Mouse (Mus musculus) neural tube, embryonic 14.5 days (tissue): ENCODE measurements around the gene Dennd5b. TPM values are rescaled to one million over a fixed set of nuclear protein-coding genes. Genes with fewer than 3 reads are reported as not detected.

Experiments
- ATAC-seq: fragments of 200-750 bp; cut with Nextera tagmentation; 2 replicates; pipeline ENCODE4 v1.8.0; 2017; ENCODE audit warnings: low read depth, mild to moderate bottlenecking, moderate TSS enrichment, moderate library complexity
- H3K27ac ChIP-seq: fragments of 300-500 bp; sonication (generic); 2 replicates; pipeline ENCODE4 v1.5.1; 2014; ENCODE audit warnings: low read depth, mild to moderate bottlenecking, control low read depth, low read length, moderate library complexity, mixed read lengths
- H3K27me3 ChIP-seq: fragments of 300-500 bp; sonication (generic); 2 replicates; pipeline ENCODE4 v1.6.1; 2014; ENCODE audit warnings: low read length; ENCODE audit not compliant: control insufficient read depth, insufficient read depth
- H3K36me3 ChIP-seq: fragments of 300-500 bp; sonication (generic); 2 replicates; pipeline ENCODE4 v1.6.1; 2014; ENCODE audit warnings: low read length, mixed read lengths; ENCODE audit not compliant: control insufficient read depth, insufficient read depth
- H3K4me1 ChIP-seq: fragments of 300-500 bp; sonication (generic); 2 replicates; pipeline ENCODE4 v1.6.1; 2014; ENCODE audit warnings: low read length; ENCODE audit not compliant: control insufficient read depth, insufficient read depth
- H3K4me2 ChIP-seq: fragments of 300-500 bp; sonication (generic); 2 replicates; pipeline ENCODE4 v1.6.1; 2014; ENCODE audit warnings: mild to moderate bottlenecking, low read depth, low read length, control low read depth
- H3K4me3 ChIP-seq: fragments of 300-500 bp; sonication (generic); 2 replicates; pipeline ENCODE4 v1.5.1; 2014; ENCODE audit warnings: low read depth, low read length, control low read depth, mixed read lengths
- H3K9ac ChIP-seq: fragments of 300-500 bp; sonication (generic); replicated peaks from 2 replicates; pipeline ENCODE4 v1.6.1; 2014; ENCODE audit warnings: low read depth, mild to moderate bottlenecking, control low read depth, low read length, mixed read lengths
- H3K9me3 ChIP-seq: fragments of 300-500 bp; sonication (generic); 2 replicates; pipeline ENCODE4 v1.6.1; 2016; ENCODE audit warnings: low read length; ENCODE audit not compliant: control insufficient read depth
- WGBS: fragments of 180-500 bp; shearing (Covaris S2); extraction: QIAGEN DNeasy Blood & Tissue Kit; methylation state at CpG from one replicate; pipeline ENCODE4 v1.1.7; 2014; 5-methylcytosine and 5-hydroxymethylcytosine counted together
- polyA plus RNA-seq: library from polyadenylated mRNA; unstranded; fragments of >200 nt; fragmentation: Nextera tagmentation; extraction: Ambion mirVana; gene quantifications from 2 replicates; pipeline ENCODE4 v1.2.1, GENCODE M21; 2014

Dennd5b gene
- polyA plus RNA-seq, 1 experiment from 2014 or later: 32.3 TPM

DNA sequence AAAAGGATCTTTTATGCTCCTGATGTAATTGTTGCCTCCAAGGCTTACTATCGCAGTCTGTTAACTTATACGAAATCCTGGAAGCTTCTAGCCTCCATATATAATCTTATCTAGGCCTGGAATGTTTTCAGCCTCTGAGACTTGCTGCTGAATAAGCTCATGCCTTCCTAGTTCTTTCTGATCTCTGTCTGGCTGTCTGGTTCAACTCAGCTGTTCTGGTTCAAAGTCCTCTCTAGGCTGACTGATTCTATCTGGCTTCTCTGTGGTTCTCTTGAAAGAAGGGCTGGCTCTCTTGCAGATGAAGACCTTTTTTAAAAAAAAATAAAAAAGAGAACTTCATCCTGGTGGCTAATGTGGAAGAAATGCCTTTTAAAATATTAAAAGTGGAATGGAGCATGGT, 128.6 kb downstream of the Dennd5b start:
- H3K27me3 ChIP-seq: no peaks in the 10 kb centered on the region
- H3K4me3 ChIP-seq: no peak overlapping the region
- no peak overlapping the region for H3K27ac ChIP-seq
- H3K9ac ChIP-seq: no peak overlapping the region
- WGBS: 81% methylated on average over 2 of the region's 2 CpGs
- no peak overlapping the region for H3K4me2 ChIP-seq
- H3K4me1 ChIP-seq: no peaks in the 10 kb centered on the region
- H3K36me3 ChIP-seq: no peaks in the 10 kb centered on the region
- ATAC-seq: no peak
- no peaks in the 10 kb centered on the region for H3K9me3 ChIP-seq

DNA sequence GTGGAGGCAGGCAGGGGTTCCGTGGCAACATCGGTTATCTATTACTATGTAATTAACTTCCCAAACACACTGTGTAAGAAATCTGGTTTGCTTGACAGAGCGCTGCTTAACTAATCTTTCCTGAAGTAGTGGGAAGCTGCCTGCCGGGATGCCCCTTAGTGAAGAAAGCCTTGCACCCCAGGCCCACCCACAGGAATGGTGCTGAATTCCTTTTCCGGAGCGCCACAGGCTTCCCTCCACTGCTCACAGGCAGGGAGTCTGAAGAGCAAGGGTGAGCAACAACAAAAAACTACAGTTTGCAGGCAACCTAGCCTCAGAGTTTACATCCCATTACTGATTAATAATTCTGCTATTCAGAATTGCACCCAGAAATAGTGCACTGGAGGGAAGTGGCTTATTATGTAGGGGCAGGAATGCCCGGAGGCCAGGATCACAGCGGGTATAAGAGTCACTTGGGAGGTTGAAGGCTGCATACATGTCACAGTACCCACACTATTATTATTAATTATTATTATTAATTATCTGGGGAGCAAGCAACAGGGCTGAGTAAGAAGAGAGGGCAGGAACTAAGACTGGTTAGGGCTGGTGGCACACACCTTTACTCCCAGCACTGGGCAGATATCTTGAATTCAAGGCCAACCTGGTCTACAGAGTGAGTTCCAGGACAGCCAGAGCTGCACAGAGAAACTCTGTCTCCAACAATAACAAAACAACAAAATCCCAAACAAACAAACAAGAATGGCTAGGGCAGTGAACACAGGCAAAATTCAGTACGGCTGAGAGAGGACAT, 129.2 kb downstream of the Dennd5b start:
- no peaks in the 10 kb centered on the region for H3K4me1 ChIP-seq
- no peak overlapping the region for H3K27ac ChIP-seq
- WGBS: 28% methylated on average over 9 of the region's 9 CpGs
- H3K27me3 ChIP-seq: no peaks in the 10 kb centered on the region
- no peaks in the 10 kb centered on the region for H3K36me3 ChIP-seq
- no peak for ATAC-seq
- no peak overlapping the region for H3K4me2 ChIP-seq
- H3K4me3 ChIP-seq: no peak overlapping the region
- H3K9me3 ChIP-seq: no peaks in the 10 kb centered on the region
- no peak overlapping the region for H3K9ac ChIP-seq

DNA sequence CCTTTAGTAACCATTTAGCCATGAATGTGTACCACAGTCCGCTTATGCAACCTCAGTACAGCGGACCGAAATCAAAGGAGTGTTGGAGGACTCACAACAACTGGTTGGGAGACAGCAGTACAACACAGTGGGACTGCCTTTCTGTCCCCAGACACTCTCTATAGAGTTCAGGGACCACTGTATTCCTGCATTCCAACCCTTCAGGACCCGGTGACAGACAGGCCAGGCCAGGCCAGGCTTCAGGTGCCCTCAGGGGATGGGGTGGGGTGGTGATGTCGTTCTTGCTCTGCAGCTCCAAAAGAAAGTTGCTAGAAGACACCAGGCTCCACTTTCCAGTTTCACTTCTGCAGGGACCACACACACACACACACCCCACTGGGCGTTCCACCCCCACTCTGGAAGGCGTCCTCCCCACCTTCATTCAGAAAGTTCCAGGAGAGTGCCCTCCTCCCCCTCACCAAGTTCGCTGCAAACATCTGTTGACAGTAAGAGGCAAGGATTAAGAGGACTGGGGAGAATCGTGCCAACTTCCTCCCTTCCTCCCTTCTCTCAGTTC, 130.0 kb downstream of the Dennd5b start:
- Histone ChIP-seq H3K9me3 (no peaks in the 10 kb centered on the region), H3K9ac (no peak overlapping the region), H3K4me3 (no peak overlapping the region), H3K4me2 (no peak overlapping the region), H3K36me3 (no peaks in the 10 kb centered on the region), H3K27me3 (no peaks in the 10 kb centered on the region), H3K4me1 (no peaks in the 10 kb centered on the region), H3K27ac (no peak overlapping the region)
- WGBS: 42% methylated on average over 9 of the region's 9 CpGs
- no peak for ATAC-seq

DNA sequence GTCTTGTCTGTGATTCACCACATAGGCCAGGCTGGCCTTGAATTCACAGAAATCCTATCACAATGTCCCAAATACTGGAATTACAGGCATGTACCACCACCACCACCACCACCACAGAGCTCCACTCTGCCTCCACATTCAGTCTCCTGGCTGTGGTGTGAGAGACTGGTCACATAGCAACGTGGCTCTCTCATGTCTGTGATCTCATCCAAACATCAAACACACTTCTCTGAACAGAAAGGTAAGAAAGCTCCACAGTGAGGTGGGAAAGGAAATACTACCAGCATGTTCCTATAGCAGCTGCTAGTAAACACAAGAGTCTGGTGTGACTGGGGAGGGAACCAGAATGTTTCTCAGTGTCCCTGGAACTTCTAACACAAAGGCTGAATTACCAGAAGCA, 140.2 kb downstream of the Dennd5b start:
- Histone ChIP-seq H3K9ac (no peak overlapping the region), H3K4me3 (no peak overlapping the region), H3K9me3 (no peaks in the 10 kb centered on the region), H3K36me3 (no peaks in the 10 kb centered on the region), H3K4me1 (no peaks in the 10 kb centered on the region), H3K27ac (no peak overlapping the region), H3K4me2 (no peak overlapping the region), H3K27me3 (no peaks in the 10 kb centered on the region)
- ATAC-seq: no peak
- 54% methylated on average over 1 of the region's 1 CpGs for WGBS

DNA sequence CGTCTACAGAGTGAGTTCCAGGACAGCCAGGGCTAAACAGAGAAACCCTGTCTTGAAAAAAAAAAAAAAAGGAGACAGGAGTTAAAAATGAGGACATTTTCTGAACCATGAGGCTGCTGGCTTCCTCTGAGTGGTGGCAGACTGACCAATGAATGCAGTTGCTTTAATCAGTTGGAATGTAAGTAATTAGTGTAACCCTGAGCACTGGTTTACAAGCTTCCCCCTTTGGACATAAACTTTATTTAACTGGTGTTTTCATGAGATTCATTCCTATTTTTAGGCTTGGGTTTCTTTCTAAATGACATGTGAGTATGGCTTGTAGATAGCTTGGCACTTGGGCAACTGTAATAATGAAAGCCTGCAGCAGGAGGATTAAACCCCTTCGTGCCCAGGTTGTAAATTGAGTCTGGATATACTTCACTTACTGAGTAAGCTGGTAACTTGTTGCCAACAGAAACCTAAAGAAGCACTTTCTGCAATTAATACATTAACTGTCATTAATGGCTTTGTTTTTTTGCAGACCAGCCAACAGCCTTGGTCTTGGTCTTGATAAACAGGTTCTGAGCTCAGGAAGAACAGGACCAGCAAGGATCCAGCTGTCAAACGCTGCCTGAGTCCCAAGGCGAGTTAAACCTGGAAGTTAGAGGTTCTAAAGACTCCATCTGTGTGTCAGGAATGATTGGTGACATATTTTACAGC, 141.8 kb downstream of the Dennd5b start:
- WGBS: 75% methylated on average over 4 of the region's 4 CpGs
- no peak overlapping the region for H3K4me2 ChIP-seq
- H3K9ac ChIP-seq: no peak overlapping the region
- no peaks in the 10 kb centered on the region for H3K4me1 ChIP-seq
- no peak overlapping the region for H3K27ac ChIP-seq
- ATAC-seq: no peak
- H3K4me3 ChIP-seq: no peak overlapping the region
- H3K27me3 ChIP-seq: no peaks in the 10 kb centered on the region
- no peaks in the 10 kb centered on the region for H3K9me3 ChIP-seq
- no peaks in the 10 kb centered on the region for H3K36me3 ChIP-seq

DNA sequence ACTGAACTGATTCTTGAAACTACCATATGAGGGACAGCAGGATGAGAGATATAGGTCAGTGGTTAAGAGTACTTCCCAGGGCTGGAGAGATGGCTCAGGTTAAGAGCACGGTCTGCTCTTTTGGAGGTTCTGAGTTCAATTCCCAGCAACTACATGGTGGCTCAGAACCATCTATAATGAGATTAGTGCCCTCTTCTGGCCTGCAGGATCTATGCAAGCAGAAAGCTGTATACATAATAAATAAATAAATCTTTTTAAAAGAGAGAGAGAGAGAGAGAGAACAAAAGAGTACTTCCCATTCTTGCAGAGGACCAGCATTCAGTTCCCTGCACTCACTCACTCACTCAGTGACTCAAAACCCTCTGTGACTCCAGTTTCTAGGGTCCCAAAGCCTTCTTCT, 142.8 kb downstream of the Dennd5b start:
- H3K9ac ChIP-seq: no peak overlapping the region
- H3K27ac ChIP-seq: no peak overlapping the region
- 96% methylated on average over 1 of the region's 1 CpGs for WGBS
- H3K9me3 ChIP-seq: no peaks in the 10 kb centered on the region
- no peaks in the 10 kb centered on the region for H3K4me1 ChIP-seq
- H3K4me2 ChIP-seq: no peak overlapping the region
- H3K4me3 ChIP-seq: no peak overlapping the region
- no peaks in the 10 kb centered on the region for H3K36me3 ChIP-seq
- no peaks in the 10 kb centered on the region for H3K27me3 ChIP-seq
- no peak for ATAC-seq

DNA sequence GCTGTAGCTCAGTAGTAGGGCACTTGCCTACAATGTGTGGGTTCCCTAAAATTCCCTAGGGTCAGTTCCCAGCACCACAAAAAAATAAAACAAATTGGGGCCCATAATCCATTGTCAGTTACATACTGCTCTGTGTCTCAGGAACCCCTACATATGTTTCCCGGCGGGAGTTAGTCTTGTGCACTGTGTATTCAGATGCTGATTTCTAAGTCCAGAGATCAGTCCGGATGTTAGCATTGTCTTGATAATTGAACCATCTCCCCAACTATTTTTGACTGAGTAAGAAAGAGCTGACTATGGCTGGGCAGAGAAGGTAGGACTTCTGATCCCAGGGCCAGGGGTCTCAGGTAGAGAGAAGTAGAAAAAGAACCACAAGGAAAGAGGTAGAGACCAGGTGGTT, 144.4 kb downstream of the Dennd5b start:
- no peaks in the 10 kb centered on the region for H3K36me3 ChIP-seq
- H3K9ac ChIP-seq: no peak overlapping the region
- ATAC-seq: no peak
- no peak overlapping the region for H3K4me3 ChIP-seq
- WGBS: 80% methylated on average over 3 of the region's 3 CpGs
- H3K9me3 ChIP-seq: no peaks in the 10 kb centered on the region
- H3K27me3 ChIP-seq: no peaks in the 10 kb centered on the region
- H3K27ac ChIP-seq: no peak overlapping the region
- no peaks in the 10 kb centered on the region for H3K4me1 ChIP-seq
- H3K4me2 ChIP-seq: no peak overlapping the region

DNA sequence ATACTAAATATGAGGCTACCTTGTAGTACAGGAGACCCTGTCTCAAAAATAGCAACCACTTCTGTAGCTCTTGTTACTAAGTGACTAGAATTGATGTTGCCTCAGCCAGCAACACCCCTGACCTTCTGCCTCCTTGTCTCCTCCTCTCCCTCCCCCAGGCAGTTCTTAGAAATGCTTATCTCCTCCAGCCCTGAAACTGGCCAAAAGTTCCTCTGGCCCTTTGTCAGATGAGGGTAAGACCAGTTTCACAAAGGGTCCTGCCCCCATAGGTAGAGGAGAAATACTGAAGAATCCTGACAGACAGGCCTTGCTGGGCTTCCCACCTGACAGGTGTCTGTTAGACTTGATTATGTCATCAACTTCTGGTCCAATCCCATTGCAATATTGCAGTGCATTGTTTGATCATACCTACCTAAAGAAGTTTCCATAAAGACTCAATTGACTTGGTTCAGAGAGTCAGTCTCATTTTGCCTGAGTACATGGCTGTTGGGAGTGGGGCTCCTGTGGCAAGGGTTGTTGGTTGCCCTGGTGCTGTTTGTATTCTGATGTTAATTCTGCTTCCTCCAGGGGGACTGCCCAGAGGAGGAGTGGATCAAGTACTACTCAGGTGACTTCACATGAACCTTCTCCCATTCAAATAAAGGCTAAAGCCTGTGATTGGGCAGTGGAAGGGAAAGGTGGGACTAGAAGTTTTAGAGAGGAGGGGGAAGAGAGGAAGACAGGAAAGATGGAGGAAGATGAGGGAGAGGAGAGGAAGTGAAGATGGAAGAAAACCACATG, 145.6 kb downstream of the Dennd5b start:
- Histone ChIP-seq H3K4me3 (no peak overlapping the region), H3K27ac (no peak overlapping the region), H3K4me1 (no peaks in the 10 kb centered on the region), H3K9ac (no peak overlapping the region), H3K27me3 (no peaks in the 10 kb centered on the region), H3K36me3 (no peaks in the 10 kb centered on the region), H3K4me2 (no peak overlapping the region), H3K9me3 (no peaks in the 10 kb centered on the region)
- ATAC-seq: no peak
